Mouse (Mus musculus) limb, embryonic 14.5 days (tissue): Measurements from ENCODE around the gene Jak1. TPM values are rescaled to one million over a fixed set of nuclear protein-coding genes. Genes with fewer than 3 reads are reported as not detected.

Experiments used
- ATAC-seq: fragments of 200-750 bp; cut with Nextera tagmentation; 2 replicates; pipeline ENCODE4 v1.8.0; 2017; ENCODE audit warnings: low read depth, moderate number of reproducible peaks, moderate TSS enrichment; ENCODE audit not compliant: low FRiP score
- DNase-seq: peaks from one replicate; pipeline ENCODE4 v3.0.0-alpha.2; 2015; ENCODE audit warnings: low spot score
- H3K27ac ChIP-seq: fragments of 300-500 bp; sonication (generic); replicated peaks from 2 replicates; pipeline ENCODE4 v1.5.1; 2014; ENCODE audit warnings: low read depth, mild to moderate bottlenecking, low read length, moderate library complexity, mixed read lengths
- H3K27me3 ChIP-seq: fragments of 300-500 bp; sonication (generic); 2 replicates; pipeline ENCODE4 v1.6.1; 2014; ENCODE audit warnings: low read length, mixed read lengths; ENCODE audit not compliant: control insufficient read depth, insufficient read depth
- H3K36me3 ChIP-seq: fragments of 300-500 bp; sonication (generic); 2 replicates; pipeline ENCODE4 v1.6.1; 2014; ENCODE audit warnings: mild to moderate bottlenecking, low read length, moderate library complexity, mixed read lengths; ENCODE audit not compliant: control insufficient read depth, insufficient read depth
- H3K4me1 ChIP-seq: fragments of 300-500 bp; sonication (generic); 2 replicates; pipeline ENCODE4 v1.6.1; 2014; ENCODE audit warnings: antibody characterized with exemption, low read length, mixed read lengths; ENCODE audit not compliant: control insufficient read depth, insufficient read depth
- H3K4me2 ChIP-seq: fragments of 300-500 bp; sonication (generic); replicated peaks from 2 replicates; pipeline ENCODE4 v1.6.1; 2014; ENCODE audit warnings: low read depth, mild to moderate bottlenecking, low read length, moderate library complexity; ENCODE audit not compliant: severe bottlenecking
- H3K4me3 ChIP-seq: fragments of 300-500 bp; sonication (generic); replicated peaks from 2 replicates; pipeline ENCODE4 v1.5.1; 2014; ENCODE audit warnings: low read length
- H3K9ac ChIP-seq: fragments of 300-500 bp; sonication (generic); 2 replicates; pipeline ENCODE4 v1.6.1; 2014; ENCODE audit warnings: mild to moderate bottlenecking, low read depth, low read length, moderate library complexity; ENCODE audit not compliant: severe bottlenecking
- H3K9me3 ChIP-seq: fragments of 300-500 bp; sonication (generic); 2 replicates; pipeline ENCODE4 v1.6.1; 2016; ENCODE audit warnings: low read length; ENCODE audit not compliant: control insufficient read depth
- POLR2A ChIP-seq: fragments of 200-500 bp; IDR thresholded peaks from 2 replicates; pipeline ENCODE4 v1.8.0; 2012; ENCODE audit warnings: inconsistent platforms, mild to moderate bottlenecking, moderate library complexity, borderline replicate concordance; ENCODE audit not compliant: insufficient read depth, insufficient read length; ENCODE audit errors: extremely low read depth
- WGBS: fragments of 180-500 bp; shearing (Covaris S2); extraction: QIAGEN DNeasy Blood & Tissue Kit; methylation state at CpG from one replicate; pipeline ENCODE4 v1.1.7; 2014; 5-methylcytosine and 5-hydroxymethylcytosine counted together
- polyA plus RNA-seq, 2 experiments: library from polyadenylated mRNA; depleted of rRNA in 1 of 2; stranded (reverse) in 1 of 2; unstranded in 1 of 2; fragments of >200 nt; fragmentation: Nextera tagmentation in 1 of 2; extraction: Ambion mirVana in 1 of 2; gene quantifications; 2 replicates each; pipeline versions ENCODE4 v1.2.1 to v1.2.3; 2012 to 2014

Gene Jak1
- polyA plus RNA-seq, 2 experiments: 59.7 to 105 TPM

DNA sequence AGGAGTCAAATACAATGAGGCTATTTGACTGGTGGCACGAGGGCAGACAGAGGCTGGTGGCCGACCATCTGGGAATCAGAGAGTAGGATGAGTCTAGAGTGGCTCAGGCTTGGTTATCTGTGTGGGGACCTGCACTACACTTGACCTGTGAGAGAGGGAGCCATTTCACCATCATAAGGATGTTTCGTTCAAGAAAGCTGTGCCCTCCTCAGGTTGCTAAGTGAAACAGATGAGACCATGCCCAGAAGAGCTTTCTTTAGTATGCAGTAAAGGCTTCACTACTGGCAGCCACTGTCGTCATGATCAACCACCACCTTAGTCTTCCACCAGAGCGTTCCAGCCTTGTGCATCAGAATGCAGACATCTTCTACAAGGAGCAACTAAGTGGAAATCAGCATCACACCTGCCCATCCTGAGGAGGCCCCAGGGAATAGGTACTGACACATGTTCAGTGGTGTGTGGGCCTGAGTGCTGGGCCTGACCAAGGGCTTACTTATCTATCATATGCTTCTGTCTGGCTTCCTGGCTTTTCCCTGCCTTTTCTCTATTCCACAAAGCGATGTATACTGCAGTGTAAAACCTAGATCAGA is 96.8 kb downstream of the Jak1 start:
- no peaks in the 10 kb centered on the region for H3K4me1 ChIP-seq
- 53% methylated on average over 6 of the region's 6 CpGs for WGBS
- H3K36me3 ChIP-seq: peaks cover 65% of the 10 kb centered on the region
- no peak for DNase-seq
- no peak overlapping the region for H3K4me2 ChIP-seq
- H3K27me3 ChIP-seq: no peaks in the 10 kb centered on the region
- no peak overlapping the region for H3K9ac ChIP-seq
- H3K4me3 ChIP-seq: no peak overlapping the region
- no peak for TF ChIP-seq POLR2A
- no peak; the same call in 1 of the 2 replicates for ATAC-seq
- no peak overlapping the region for H3K27ac ChIP-seq
- H3K9me3 ChIP-seq: no peaks in the 10 kb centered on the region

DNA sequence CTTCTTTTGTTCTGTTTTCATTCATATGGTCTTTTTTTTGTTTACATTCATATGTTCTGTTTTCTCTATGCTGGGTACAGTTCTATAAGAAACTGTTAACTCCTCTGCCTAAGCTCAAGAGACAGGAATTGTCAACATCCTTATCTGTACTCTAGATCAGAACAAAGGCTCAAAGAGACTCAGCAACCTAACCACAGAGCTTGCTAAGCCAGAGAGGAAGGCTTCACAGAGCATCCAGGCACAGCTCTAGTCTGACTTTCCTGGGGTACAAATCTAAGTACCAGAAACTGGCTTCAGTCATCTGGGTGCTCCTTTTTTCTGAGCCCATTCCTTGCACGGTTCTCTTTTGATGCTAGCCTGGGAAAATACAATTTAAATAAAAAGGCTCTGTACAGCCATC is 97.3 kb downstream of the Jak1 start:
- no peak overlapping the region for H3K27ac ChIP-seq
- TF ChIP-seq POLR2A: no peak
- H3K4me3 ChIP-seq: no peak overlapping the region
- no peak overlapping the region for H3K4me2 ChIP-seq
- ATAC-seq (no peak), DNase-seq (no peak)
- no peaks in the 10 kb centered on the region for H3K9me3 ChIP-seq
- peaks cover 70% of the 10 kb centered on the region for H3K36me3 ChIP-seq
- no peak overlapping the region for H3K9ac ChIP-seq
- H3K4me1 ChIP-seq: no peaks in the 10 kb centered on the region
- 83% methylated on average over 1 of the region's 1 CpGs for WGBS
- H3K27me3 ChIP-seq: no peaks in the 10 kb centered on the region

- H3K9ac ChIP-seq: no peak overlapping the region
- peaks cover 83% of the 10 kb centered on the region for H3K36me3 ChIP-seq
- no peak overlapping the region for H3K4me3 ChIP-seq
- WGBS: 93% methylated on average over 4 of the region's 4 CpGs
- no peaks in the 10 kb centered on the region for H3K27me3 ChIP-seq
- H3K4me1 ChIP-seq: no peaks in the 10 kb centered on the region
- DNase-seq: no peak
- no peak overlapping the region for H3K4me2 ChIP-seq
- no peak overlapping the region for H3K27ac ChIP-seq
- no peak for TF ChIP-seq POLR2A
- no peaks in the 10 kb centered on the region for H3K9me3 ChIP-seq
- ATAC-seq: no peak
Observed at GRCm38 (mm10) chr4:101165776-101166175, 99.3 kb downstream of the Jak1 start.

- H3K4me3 ChIP-seq: no peak overlapping the region
- no peaks in the 10 kb centered on the region for H3K27me3 ChIP-seq
- H3K4me2 ChIP-seq: no peak overlapping the region
- 91% methylated on average over 2 of the region's 2 CpGs for WGBS
- H3K4me1 ChIP-seq: peaks cover 4% of the 10 kb centered on the region; the same call in 1 of the 2 replicates
- H3K9ac ChIP-seq: no peak overlapping the region
- peaks cover 80% of the 10 kb centered on the region for H3K36me3 ChIP-seq
- no peak for TF ChIP-seq POLR2A
- no peak overlapping the region for H3K27ac ChIP-seq
- no peaks in the 10 kb centered on the region for H3K9me3 ChIP-seq
- DNase-seq: no peak
- ATAC-seq: no peak
Observed at GRCm38 (mm10) chr4:101164673-101165072, 100.4 kb downstream of the Jak1 start.

DNA sequence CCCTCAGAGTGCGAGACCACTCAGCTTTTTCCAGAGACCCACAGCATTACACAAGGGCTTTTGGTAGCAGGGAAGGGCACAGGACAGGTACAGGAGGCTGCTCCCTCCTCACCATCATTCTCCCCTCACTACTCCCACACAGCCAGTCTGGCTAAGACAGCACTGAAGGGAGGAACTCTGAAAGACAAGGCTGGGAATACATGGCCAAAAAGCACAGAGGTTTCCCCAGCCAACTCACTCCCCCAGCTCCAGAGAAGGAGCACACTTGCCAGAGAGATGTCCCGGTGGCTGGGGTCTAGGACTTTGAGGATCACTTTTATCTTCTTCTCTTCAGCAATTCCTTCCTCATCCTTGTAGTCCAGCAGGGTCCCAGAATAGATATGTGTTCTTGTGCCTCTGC is 100.9 kb downstream of the Jak1 start:
- Histone ChIP-seq H3K27me3 (no peaks in the 10 kb centered on the region), H3K4me3 (no peak overlapping the region), H3K4me2 (no peak overlapping the region), H3K27ac (no peak overlapping the region), H3K9me3 (no peaks in the 10 kb centered on the region), H3K9ac (no peak overlapping the region), H3K4me1 (peaks cover 4% of the 10 kb centered on the region; the same call in 1 of the 2 replicates), H3K36me3 (peaks cover 78% of the 10 kb centered on the region)
- WGBS: 88% methylated on average over 2 of the region's 2 CpGs
- DNase-seq (no peak), ATAC-seq (no peak)
- TF ChIP-seq POLR2A: no peak
